Mouse (Mus musculus): ENCODE measurements around the gene Efhc1.

Gene Efhc1

GRCm38 (mm10) chr1:20943016-20943415 is 8.4 kb upstream of the Efhc1 start:
- intact Hi-C loops (cut with DNase I) = loop anchor here (5.0 kb wide), 1 partner anchor 139 kb away; no protein-coding TSS in a partner anchor

- intact Hi-C loops (cut with DNase I) = loop anchor here (5.0 kb wide), 1 partner anchor 121 kb away; no protein-coding TSS in a partner anchor
Observed at GRCm38 (mm10) chr1:20951799-20952198, 373 bp downstream of the Efhc1 start.

GRCm38 (mm10) chr1:20954876-20955275 is 3.5 kb downstream of the Efhc1 start:
- intact Hi-C loops (cut with DNase I) = loop anchor here (5.0 kb wide), 1 partner anchor 117 kb away; no protein-coding TSS in a partner anchor

GRCm38 (mm10) chr1:20969642-20970041 is 18.2 kb downstream of the Efhc1 start:
- intact Hi-C loops (cut with DNase I) = no loop called here

- intact Hi-C loops (cut with DNase I) = no loop called here
Observed at GRCm38 (mm10) chr1:20973389-20973788, 22.0 kb downstream of the Efhc1 start.

GRCm38 (mm10) chr1:20974341-20975135 is 23.1 kb downstream of the Efhc1 start:
- intact Hi-C loops (cut with DNase I) = no loop called here

GRCm38 (mm10) chr1:20980553-20980952 is 29.1 kb downstream of the Efhc1 start:
- intact Hi-C loops (cut with DNase I) = no loop called here

GRCm38 (mm10) chr1:20981764-20982163 is 30.3 kb downstream of the Efhc1 start:
- intact Hi-C loops (cut with DNase I) = no loop called here

GRCm38 (mm10) chr1:20984103-20984502 is 32.7 kb downstream of the Efhc1 start:
- intact Hi-C loops (cut with DNase I) = no loop called here

GRCm38 (mm10) chr1:20984582-20984981 is 33.2 kb downstream of the Efhc1 start:
- intact Hi-C loops (cut with DNase I) = no loop called here

- intact Hi-C loops (cut with DNase I) = no loop called here
Observed at GRCm38 (mm10) chr1:20986378-20987056, 35.1 kb downstream of the Efhc1 start.

GRCm38 (mm10) chr1:20989461-20990083 is 38.1 kb downstream of the Efhc1 start:
- intact Hi-C loops (cut with DNase I) = no loop called here

- intact Hi-C loops (cut with DNase I) = no loop called here
Observed at GRCm38 (mm10) chr1:20993690-20994089, 42.3 kb downstream of the Efhc1 start.

GRCm38 (mm10) chr1:20994338-20994737 is 42.9 kb downstream of the Efhc1 start:
- intact Hi-C loops (cut with DNase I) = no loop called here

- intact Hi-C loops (cut with DNase I) = no loop called here
Observed at GRCm38 (mm10) chr1:20995331-20995986, 44.0 kb downstream of the Efhc1 start.

GRCm38 (mm10) chr1:20996603-20997327 is 45.3 kb downstream of the Efhc1 start:
- intact Hi-C loops (cut with DNase I) = no loop called here

GRCm38 (mm10) chr1:20997328-20997689 is 45.9 kb downstream of the Efhc1 start:
- intact Hi-C loops (cut with DNase I) = no loop called here

- intact Hi-C loops (cut with DNase I) = no loop called here
Observed at GRCm38 (mm10) chr1:20997881-20998389, 46.5 kb downstream of the Efhc1 start.

- intact Hi-C loops (cut with DNase I) = no loop called here
Observed at GRCm38 (mm10) chr1:21002246-21003142, 51.1 kb downstream of the Efhc1 start.

- intact Hi-C loops (cut with DNase I) = no loop called here
Observed at GRCm38 (mm10) chr1:21004596-21004995, 53.2 kb downstream of the Efhc1 start.
